Mouse (Mus musculus): ENCODE data around the gene Tmem199.

Gene Tmem199

DNA sequence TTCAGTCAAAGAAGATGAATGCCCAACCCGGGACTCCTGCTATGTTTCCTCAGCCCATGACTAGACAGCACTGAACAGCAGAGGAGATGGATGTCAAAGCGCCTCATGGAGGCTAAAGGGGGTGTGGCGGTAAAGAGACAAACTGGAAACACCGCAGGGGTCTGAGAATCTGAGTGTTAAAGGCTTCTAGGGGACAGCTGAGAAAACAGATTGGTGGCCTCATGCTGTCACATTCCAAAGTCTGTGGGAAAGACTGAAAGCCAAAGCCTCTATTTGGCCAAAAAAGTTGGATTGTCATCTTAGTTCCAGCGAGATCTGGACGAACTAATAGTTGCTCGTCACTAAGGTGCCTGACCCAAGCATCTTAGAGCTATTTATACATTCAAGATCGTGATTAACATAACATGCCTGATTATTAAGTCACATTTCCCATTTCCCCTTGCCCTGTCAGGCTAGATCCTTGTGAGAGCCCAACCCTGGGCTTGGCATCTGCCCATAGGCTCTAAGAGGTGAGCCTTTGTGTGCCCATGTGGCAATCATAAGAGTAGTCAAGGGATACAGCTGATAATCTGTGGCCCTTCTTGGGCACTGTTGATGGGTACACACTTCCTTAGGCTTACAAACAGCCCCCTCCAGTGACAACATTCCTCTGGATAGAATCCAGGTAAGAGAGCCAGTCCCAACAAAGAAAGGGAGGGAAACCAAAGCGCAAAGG, 11.4 kb upstream of the Tmem199 start:
- DNase-seq = no peak

DNA sequence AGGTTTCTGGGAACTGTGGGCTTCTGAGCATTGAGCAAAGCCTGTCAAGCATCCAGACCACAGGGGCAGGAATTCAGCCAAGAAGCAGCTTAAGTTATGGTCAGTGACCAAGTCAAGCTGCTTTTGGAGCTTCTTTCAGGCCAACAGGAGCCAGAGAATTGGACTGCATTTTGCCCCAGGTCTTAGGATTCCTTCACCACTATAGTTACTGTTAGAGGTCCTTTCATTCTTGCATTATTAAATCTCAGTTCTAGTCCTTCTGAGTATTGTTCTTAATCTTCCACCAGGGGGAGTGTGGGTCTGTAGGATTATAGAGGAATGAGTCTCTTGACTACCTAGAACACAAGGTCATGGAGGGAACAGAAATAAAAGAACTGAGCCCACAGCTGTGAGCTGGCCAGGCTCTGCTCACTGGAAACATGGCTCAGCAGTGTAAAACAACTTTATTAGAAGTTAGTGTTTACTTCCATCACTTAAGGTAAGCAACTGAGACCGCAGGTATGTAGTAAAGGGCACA, 10.6 kb upstream of the Tmem199 start:
- peak; percentile 29 to 41 for DNase-seq

- no peak for DNase-seq
Measured at GRCm38 (mm10) chr11:78521880-78522279, 9.9 kb upstream of the Tmem199 start.

- no peak for DNase-seq
Measured at GRCm38 (mm10) chr11:78518931-78519330, 7.0 kb upstream of the Tmem199 start.

- DNase-seq = peak in 1 of 2 experiments; percentile 22
Measured at GRCm38 (mm10) chr11:78515549-78516325, 3.8 kb upstream of the Tmem199 start.

DNA sequence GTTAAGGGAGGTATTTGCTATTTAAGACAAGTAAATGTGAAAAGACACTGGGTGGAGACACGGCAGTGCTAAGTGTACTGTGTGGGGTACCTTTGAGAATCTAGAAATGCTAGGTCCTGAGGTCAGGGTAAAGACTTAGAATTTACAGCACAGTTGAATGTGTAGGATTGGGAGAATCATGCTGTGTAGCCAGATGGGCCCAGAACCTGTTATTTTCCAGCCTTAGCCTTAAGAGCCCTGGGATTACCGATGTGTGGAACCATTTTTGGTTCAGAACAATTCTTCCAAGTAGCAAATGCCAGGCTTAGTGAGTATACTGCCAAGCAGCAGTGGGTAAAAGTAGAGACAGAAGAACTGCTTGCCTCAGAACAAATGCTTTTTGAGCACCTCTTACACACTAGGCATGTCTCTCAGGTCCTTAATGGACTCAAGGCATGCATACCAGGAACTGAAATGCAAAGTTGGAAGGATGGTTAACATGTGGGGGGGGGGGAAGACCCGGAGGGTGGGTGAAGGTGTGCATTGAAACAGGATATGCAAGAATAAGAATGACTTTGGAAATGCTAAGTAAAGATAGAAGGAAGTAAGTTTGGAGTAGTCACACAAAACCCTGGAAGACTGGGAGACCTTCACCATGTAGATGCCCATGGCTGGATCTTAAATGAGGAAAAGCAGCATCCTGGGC, 1.3 kb upstream of the Tmem199 start:
- DNase-seq = no peak

GRCm38 (mm10) chr11:78509148-78509547, 2.8 kb downstream of the Tmem199 start:
- DNase-seq = peak; percentile 46 to 52

DNA sequence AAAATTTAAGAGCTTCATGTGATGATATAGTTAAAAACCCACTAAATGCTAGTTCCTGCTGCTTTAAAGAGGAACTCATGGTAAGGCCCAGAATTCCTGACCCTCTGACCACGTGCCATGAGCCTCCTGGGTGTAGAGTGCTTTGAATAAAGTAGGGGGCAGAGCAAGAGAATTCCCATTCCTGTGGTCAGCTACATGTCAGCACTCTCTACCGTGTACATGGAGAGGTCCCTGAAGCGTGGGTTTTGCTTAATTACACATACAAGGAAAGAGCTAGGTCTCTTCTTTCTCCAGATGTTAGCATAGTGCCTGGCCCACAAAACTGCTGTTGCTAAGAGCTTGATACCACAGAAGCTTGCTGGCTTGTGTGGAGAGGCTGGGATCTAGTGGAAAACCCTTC, 6.5 kb downstream of the Tmem199 start:
- DNase-seq = no peak

DNA sequence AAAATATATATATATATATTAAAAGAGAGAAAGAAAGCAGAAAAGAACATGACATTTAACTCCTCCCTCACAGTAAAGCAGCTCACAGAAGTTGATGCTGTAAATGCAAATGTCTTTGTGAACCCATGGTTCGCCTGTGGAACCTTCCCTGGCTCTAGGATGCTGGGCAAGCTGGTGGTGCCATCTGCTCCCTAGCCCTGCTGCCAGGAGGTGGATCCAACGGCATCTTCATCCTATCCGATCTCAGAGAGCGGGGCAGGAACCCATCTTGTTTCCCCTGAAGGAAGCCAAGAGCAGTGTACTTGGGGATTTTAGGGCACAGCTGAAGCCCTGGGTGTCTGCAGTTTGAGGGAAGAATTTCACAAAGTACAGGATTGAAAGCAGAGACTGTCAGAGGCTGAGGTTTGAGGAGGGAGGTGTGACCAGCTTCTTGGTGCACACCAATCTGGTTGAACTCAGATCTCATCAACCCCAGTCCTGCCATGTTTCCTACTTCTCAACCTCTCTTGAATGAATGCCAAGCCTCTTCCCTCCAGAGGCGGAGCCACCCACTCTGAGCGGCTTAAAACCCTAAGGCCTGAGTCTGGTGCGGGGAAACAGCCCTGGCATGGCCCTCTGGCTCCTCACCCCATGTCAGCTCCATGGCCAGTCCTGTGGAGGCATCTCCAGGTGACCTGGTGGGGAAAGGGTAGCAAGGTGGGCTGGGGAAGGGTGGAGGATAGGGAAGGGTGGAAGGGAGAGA, 8.9 kb downstream of the Tmem199 start, which contains the start of gene Sebox:
TSS of gene Sebox (plus strand) at position 539 of the 742 bp plus-strand sequence.
- no peak for DNase-seq

GRCm38 (mm10) chr11:78501529-78501928, 10.4 kb downstream of the Tmem199 start:
- no peak for DNase-seq

DNA sequence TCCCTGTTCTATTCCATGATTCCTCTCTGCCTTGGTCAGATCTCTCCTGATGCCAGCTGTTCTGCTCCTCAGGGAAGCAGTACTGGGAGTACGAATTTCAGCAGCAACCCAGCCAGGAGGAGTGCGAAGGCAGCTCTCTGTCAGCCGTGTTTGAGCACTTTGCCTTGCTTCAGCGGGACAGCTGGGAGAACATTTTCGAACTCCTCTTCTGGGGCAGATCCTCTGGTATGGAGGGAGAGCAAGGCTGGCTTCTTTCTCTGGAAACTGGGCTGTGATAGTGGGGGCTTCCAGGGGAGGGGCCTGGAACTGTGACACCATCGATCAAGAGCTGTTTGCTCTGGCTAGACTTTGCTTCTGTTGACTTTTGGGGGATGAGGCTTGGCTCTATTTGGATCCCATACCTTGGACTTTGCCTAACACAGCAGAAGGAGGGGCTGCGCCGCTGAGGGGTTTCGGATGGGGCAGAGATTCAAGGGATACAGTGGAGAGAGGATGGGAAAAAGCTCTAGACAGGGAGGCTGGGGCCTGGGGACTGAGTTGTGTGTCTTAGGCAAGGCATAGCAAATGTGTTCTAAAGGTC, 11.3 kb downstream of the Tmem199 start:
- DNase-seq = no peak

- no peak for DNase-seq
Measured at GRCm38 (mm10) chr11:78499543-78499942, 12.4 kb downstream of the Tmem199 start.

DNA sequence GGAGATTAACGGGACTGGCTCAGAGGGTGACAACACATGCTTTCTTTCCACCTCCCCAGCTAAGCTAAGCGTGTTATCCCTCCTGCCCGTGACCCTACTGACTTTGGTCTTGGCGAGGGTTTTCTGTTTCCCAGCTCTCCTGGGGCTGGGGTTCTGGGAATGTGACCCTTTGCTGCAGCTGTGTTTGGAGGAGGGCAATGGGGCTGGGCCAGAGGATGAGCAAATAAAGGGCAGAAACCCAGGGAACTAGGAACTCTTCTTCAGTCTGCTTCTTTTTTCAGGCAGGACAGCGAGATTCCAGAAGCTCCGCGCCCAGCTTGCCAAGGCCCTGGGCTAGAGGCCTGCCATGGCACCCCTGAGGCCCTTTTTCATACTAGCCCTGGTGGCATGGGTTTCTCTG, 13.0 kb downstream of the Tmem199 start, which contains the start of gene Vtn:
TSS of gene Vtn (plus strand) at position 88 of the 400 bp plus-strand sequence.
- DNase-seq = no peak

DNA sequence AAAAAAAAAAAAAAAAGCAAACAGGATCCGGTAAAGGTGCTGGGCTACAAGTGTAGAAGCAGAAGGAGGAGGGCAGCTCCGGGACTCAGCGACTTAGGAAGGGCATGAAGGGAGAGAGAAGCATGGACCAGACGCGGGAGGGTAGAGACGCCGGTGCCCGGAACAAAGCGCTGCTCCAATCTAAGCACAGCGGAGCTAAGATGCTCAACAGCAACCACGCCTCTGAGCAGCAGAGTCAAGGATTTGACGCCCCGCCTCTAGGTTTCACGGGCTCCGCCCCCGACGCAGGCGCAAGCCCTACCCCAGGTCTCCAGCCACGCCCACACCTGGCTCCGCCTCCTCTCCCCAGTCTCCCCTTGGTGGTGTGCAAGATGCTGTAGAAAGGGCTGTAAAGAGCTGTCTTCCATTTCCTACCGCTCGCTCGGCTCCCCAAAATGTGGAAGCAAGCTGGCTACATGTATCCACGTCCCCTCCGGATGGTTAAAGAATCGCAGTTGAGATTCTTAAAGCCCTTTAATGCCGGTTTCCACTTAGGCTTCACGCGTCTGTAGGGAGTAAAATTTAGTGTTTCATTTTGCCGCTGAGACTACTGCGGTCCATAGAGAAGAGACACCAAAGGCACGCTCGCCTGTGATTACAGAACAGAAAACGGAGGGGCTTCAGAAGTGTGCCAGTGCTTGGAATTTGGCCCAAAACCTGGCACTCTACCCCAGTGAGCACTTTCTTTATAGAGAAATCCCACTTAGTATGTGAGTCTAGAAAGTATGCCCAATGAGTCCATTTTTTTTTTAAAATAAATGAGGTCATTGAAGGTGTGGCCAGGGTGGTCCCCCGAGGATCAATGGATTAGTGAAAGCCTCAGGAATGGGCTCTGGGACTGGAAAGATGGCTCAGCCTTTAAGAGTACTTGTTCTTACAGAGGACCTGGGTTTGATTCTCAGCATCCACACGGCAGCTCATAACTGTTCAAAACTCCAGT, 14.1 kb downstream of the Tmem199 start, which contains the start of gene Sarm1:
TSS of gene Sarm1 (minus strand) at position 211 of the 979 bp plus-strand sequence.
- DNase-seq = peak; percentile 96

- DNase-seq = peak; percentile 57 to 72
Measured at GRCm38 (mm10) chr11:78497071-78497541, 14.9 kb downstream of the Tmem199 start.

DNA sequence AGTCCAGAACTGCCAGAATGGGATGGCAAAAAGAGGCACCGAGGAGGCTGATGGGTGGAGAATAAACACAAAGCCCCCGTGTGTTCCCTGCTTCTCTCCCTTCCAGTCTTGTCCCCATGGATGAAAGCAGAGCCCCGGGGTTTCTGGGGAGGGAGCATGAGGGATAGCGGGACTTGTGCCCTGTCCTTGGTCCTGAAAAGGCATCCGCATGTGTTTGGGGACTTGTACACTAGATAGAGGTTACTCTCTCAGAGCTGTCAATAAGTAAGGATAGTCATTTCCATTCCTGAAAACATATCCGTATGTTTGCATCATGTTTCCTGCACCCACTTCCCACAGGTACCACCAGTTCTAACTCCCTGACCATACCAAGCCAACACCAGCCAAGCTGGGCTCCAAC, 16.1 kb downstream of the Tmem199 start:
- DNase-seq = peak; percentile 81 to 84

DNA sequence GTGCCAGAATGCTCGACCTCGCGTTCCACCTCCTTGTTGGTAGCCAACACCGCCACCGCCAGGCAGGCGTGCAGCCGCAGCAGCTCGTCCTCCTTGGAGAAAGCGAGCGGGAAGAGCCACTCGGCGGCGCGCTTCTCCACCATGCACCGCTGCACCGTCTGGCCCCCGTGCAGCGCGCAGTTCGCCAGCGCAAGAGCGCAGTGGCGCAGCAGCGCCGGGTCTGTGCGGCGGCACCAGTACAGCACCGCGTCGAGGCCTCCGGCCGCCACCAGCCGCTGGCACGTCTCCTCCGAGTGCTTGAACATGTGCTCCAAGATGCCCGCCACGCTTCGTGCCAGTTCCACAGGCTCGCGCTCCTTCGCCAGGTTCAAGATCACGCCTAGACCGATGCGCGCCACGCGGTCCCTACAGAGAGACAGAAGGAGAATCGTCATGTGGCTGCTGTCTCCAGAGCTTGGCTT, 21.2 kb downstream of the Tmem199 start:
- DNase-seq = peak; percentile 57 to 67

DNA sequence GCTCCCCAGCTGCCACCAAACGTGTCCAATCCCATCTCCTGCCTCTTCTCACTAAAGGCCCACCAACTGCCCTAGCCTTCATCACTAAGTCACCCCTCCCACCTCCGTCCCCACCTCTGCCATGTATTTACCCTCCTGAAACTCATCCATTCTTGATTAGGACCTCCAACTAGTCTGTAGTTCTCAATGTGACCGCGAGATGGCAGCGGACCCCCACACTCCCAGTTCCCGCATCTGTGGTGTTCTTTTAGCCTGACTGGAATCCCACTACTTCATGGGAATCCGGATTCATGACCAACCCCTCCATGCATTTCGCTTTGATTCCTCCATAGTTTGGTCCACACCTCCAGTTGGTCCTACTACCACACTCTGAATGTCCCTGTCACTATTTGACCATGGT, 23.8 kb downstream of the Tmem199 start:
- peak; percentile 85 to 86 for DNase-seq

DNA sequence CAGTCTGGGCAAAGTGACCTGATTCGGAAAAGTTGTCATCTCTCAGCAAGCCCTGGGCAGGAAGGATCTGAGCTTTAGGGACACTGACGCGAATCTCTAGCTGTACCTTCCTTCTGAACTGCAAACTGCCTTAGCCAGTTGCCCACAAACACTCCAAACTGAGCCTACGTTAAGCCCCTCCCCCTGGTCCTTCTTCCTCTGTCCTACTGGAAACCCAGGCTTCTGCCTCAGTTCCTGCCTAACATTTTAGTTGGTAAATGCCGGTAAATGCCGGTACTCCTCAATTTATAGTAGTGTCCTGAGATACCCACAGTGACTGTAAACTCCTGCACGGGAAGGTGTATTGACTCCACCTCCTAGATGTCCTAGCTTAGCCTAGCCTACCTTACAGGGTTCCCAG, 28.3 kb downstream of the Tmem199 start:
- no peak for DNase-seq

GRCm38 (mm10) chr11:78475289-78475688, 36.7 kb downstream of the Tmem199 start:
- no peak for DNase-seq

All from kidney, postnatal 4 days (tissue).